Mouse (Mus musculus): ENCODE results near the gene Hsd17b2. TPM values are rescaled to one million over a fixed set of nuclear protein-coding genes. Genes with fewer than 3 reads are reported as not detected.

Hsd17b2 gene
- polyA plus RNA-seq, 1 experiment = not detected

GRCm38 (mm10) chr8:117747886-117748730, 46.4 kb downstream of the Hsd17b2 start:
- Histone ChIP-seq H3K4me3 (replicated peaks) (no peak overlapping the region), H3K4me1 (ENCODE audit: control insufficient read depth) (peaks cover 2% of the 10 kb centered on the region; the same call in 1 of the 2 replicates), H3K36me3 (ENCODE audit: control insufficient read depth) (peaks cover 3% of the 10 kb centered on the region; the same call in 1 of the 2 replicates), H3K9me3 (ENCODE audit: control insufficient read depth, low read length) (no peaks in the 10 kb centered on the region), H3K27me3 (ENCODE audit: control insufficient read depth) (peaks cover 2% of the 10 kb centered on the region; the same call in 1 of the 2 replicates)
- TF ChIP-seq GATA1 (IDR thresholded peaks at IDR 0.05; ENCODE audit: low read length) (no peak), TAL1 (IDR thresholded peaks at IDR 0.05; ENCODE audit: low read length) (no peak)

- peaks cover 2% of the 10 kb centered on the region; the same call in 1 of the 2 replicates for H3K4me1 ChIP-seq (ENCODE audit: control insufficient read depth)
- H3K27me3 ChIP-seq (ENCODE audit: control insufficient read depth) = peaks cover 2% of the 10 kb centered on the region; the same call in 1 of the 2 replicates
- no peaks in the 10 kb centered on the region for H3K9me3 ChIP-seq (ENCODE audit: control insufficient read depth, low read length)
- TF ChIP-seq GATA1 (IDR thresholded peaks at IDR 0.05; ENCODE audit: low read length) (no peak), TAL1 (IDR thresholded peaks at IDR 0.05; ENCODE audit: low read length) (no peak)
- H3K4me3 ChIP-seq (replicated peaks) = no peak overlapping the region
- H3K36me3 ChIP-seq (ENCODE audit: control insufficient read depth) = no peaks in the 10 kb centered on the region
Measured at GRCm38 (mm10) chr8:117749436-117749835, 47.7 kb downstream of the Hsd17b2 start.

GRCm38 (mm10) chr8:117757900-117758299, 56.2 kb downstream of the Hsd17b2 start:
- Histone ChIP-seq H3K9me3 (ENCODE audit: control insufficient read depth, low read length) (peaks cover 2% of the 10 kb centered on the region; the same call in 1 of the 2 replicates), H3K4me1 (ENCODE audit: control insufficient read depth) (peaks cover 3% of the 10 kb centered on the region), H3K36me3 (ENCODE audit: control insufficient read depth) (no peaks in the 10 kb centered on the region; the same call in 1 of the 2 replicates), H3K27me3 (ENCODE audit: control insufficient read depth) (peaks cover 3% of the 10 kb centered on the region; the same call in 1 of the 2 replicates), H3K4me3 (replicated peaks) (no peak overlapping the region)
- TF ChIP-seq GATA1 (IDR thresholded peaks at IDR 0.05; ENCODE audit: low read length) (no peak), TAL1 (IDR thresholded peaks at IDR 0.05; ENCODE audit: low read length) (no peak)

GRCm38 (mm10) chr8:117762776-117763175, 61.1 kb downstream of the Hsd17b2 start:
- Histone ChIP-seq H3K36me3 (ENCODE audit: control insufficient read depth) (no peaks in the 10 kb centered on the region; the same call in 1 of the 2 replicates), H3K9me3 (ENCODE audit: control insufficient read depth, low read length) (peaks cover 4% of the 10 kb centered on the region), H3K4me1 (ENCODE audit: control insufficient read depth) (peaks cover 37% of the 10 kb centered on the region), H3K27me3 (ENCODE audit: control insufficient read depth) (peaks cover 3% of the 10 kb centered on the region; the same call in 1 of the 2 replicates), H3K4me3 (replicated peaks) (no peak overlapping the region)
- TF ChIP-seq GATA1 (IDR thresholded peaks at IDR 0.05; ENCODE audit: low read length) (no peak), TAL1 (IDR thresholded peaks at IDR 0.05; ENCODE audit: low read length) (no peak)

GRCm38 (mm10) chr8:117764625-117765024, 62.9 kb downstream of the Hsd17b2 start:
- peaks cover 46% of the 10 kb centered on the region for H3K4me1 ChIP-seq (ENCODE audit: control insufficient read depth)
- no peak overlapping the region for H3K4me3 ChIP-seq (replicated peaks)
- no peaks in the 10 kb centered on the region; the same call in 1 of the 2 replicates for H3K36me3 ChIP-seq (ENCODE audit: control insufficient read depth)
- TF ChIP-seq TAL1 (IDR thresholded peaks at IDR 0.05; ENCODE audit: low read length) (no peak), GATA1 (IDR thresholded peaks at IDR 0.05; ENCODE audit: low read length) (no peak)
- peaks cover 6% of the 10 kb centered on the region for H3K9me3 ChIP-seq (ENCODE audit: control insufficient read depth, low read length)
- peaks cover 3% of the 10 kb centered on the region; the same call in 1 of the 2 replicates for H3K27me3 ChIP-seq (ENCODE audit: control insufficient read depth)

- H3K36me3 ChIP-seq (ENCODE audit: control insufficient read depth) = no peaks in the 10 kb centered on the region; the same call in none of the 2 replicates
- H3K9me3 ChIP-seq (ENCODE audit: control insufficient read depth, low read length) = peaks cover 6% of the 10 kb centered on the region
- H3K27me3 ChIP-seq (ENCODE audit: control insufficient read depth) = no peaks in the 10 kb centered on the region
- TF ChIP-seq TAL1 (IDR thresholded peaks at IDR 0.05; ENCODE audit: low read length) (peak; percentile 46), GATA1 (IDR thresholded peaks at IDR 0.05; ENCODE audit: low read length) (peak; percentile 73)
- no peak overlapping the region for H3K4me3 ChIP-seq (replicated peaks)
- peaks cover 57% of the 10 kb centered on the region for H3K4me1 ChIP-seq (ENCODE audit: control insufficient read depth)
Measured at GRCm38 (mm10) chr8:117765947-117766346, 64.2 kb downstream of the Hsd17b2 start.

GRCm38 (mm10) chr8:117768971-117769370, 67.3 kb downstream of the Hsd17b2 start:
- Histone ChIP-seq H3K27me3 (ENCODE audit: control insufficient read depth) (no peaks in the 10 kb centered on the region), H3K4me1 (ENCODE audit: control insufficient read depth) (peaks cover 75% of the 10 kb centered on the region), H3K4me3 (replicated peaks) (no peak overlapping the region), H3K9me3 (ENCODE audit: control insufficient read depth, low read length) (peaks cover 4% of the 10 kb centered on the region), H3K36me3 (ENCODE audit: control insufficient read depth) (no peaks in the 10 kb centered on the region; the same call in 1 of the 2 replicates)
- TF ChIP-seq TAL1 (IDR thresholded peaks at IDR 0.05; ENCODE audit: low read length) (no peak), GATA1 (IDR thresholded peaks at IDR 0.05; ENCODE audit: low read length) (no peak)

GRCm38 (mm10) chr8:117771115-117771836, 69.6 kb downstream of the Hsd17b2 start:
- TF ChIP-seq GATA1 (IDR thresholded peaks at IDR 0.05; ENCODE audit: low read length) (peak; percentile 73), TAL1 (IDR thresholded peaks at IDR 0.05; ENCODE audit: low read length) (peak; percentile 47; the same call in 2 of the 3 replicates)
- H3K4me3 ChIP-seq (replicated peaks) = no peak overlapping the region
- peaks cover 55% of the 10 kb centered on the region for H3K4me1 ChIP-seq (ENCODE audit: control insufficient read depth)

More at GRCm38 (mm10) chr8:117771115-117771836, 69.6 kb downstream of the Hsd17b2 start:
- peaks cover 4% of the 10 kb centered on the region for H3K9me3 ChIP-seq (ENCODE audit: control insufficient read depth, low read length)
- H3K36me3 ChIP-seq (ENCODE audit: control insufficient read depth) = no peaks in the 10 kb centered on the region; the same call in 1 of the 2 replicates
- H3K27me3 ChIP-seq (ENCODE audit: control insufficient read depth) = no peaks in the 10 kb centered on the region

All from erythroblast, embryonic 14.5 days (primary cell).